Mouse (Mus musculus) Patski (cell line): Measurements from ENCODE around the gene Dexi. TPM values are rescaled to one million over a fixed set of nuclear protein-coding genes. Genes with fewer than 3 reads are reported as not detected.

Experiments
- ATAC-seq: fragments of 100-300 bp; one replicate; pipeline ENCODE4 v1.8.0; 2021
- CTCF ChIA-PET: fragments of 350-600 bp; sonication (Branson Sonifier 250); formaldehyde crosslinking; loops from one replicate; lab custom pipeline; 2022; ENCODE audit warnings: inconsistent platforms; lab: Charles Lee
- POLR2A ChIA-PET: fragments of 350-600 bp; sonication (Branson Sonifier 250); formaldehyde crosslinking; loops from one replicate; lab custom pipeline; 2022; ENCODE audit warnings: antibody characterized with exemption, inconsistent platforms; lab: Charles Lee
- DNase-seq: peaks from one replicate; pipeline ENCODE4 v3.0.0-alpha.2; 2011; ENCODE audit warnings: low read depth, low spot score
- H3K27me3 ChIP-seq: fragments of 371-371 bp; one replicate; pipeline ENCODE4 v1.5.1; 2021
- CTCF ChIP-seq: fragments of 100-300 bp; IDR thresholded peaks from one replicate; pipeline ENCODE4 v1.5.1; 2021
- in situ Hi-C: fragments of 300-500 bp; cut with MboI; formaldehyde crosslinking; loops from 3 replicates; pipeline ENCODE4 v1.11.1; 2018; ENCODE audit warnings: low pct_unique_long_range_greater_than_20kb, mixed read lengths
- polyA plus RNA-seq: library from polyadenylated mRNA; unstranded; gene quantifications from one replicate; pipeline ENCODE4 v1.2.3, GENCODE M21; 2021

Dexi gene
- polyA plus RNA-seq, 1 experiment from 2014 or later, result 23.5 TPM

- ChIA-PET CTCF (interaction anchor here (1.5 kb wide), 1 partner anchor 17 kb away, joined by 3 read pairs; no protein-coding TSS in a partner anchor), POLR2A (no interaction called here)
- in situ Hi-C loops, result no loop called here
- TF ChIP-seq CTCF, result no peak
- DNase-seq (no peak), ATAC-seq (no peak)
- peaks cover 3% of the 10 kb centered on the region for H3K27me3 ChIP-seq
These were observed 53.4 kb downstream of the Dexi start for GRCm38 (mm10) chr16:10489483-10489882.

GRCm38 (mm10) chr16:10488769-10489481 lies 53.9 kb downstream of the Dexi start:
- POLR2A ChIA-PET, result no interaction called here
- no peak for ATAC-seq
- peaks cover 3% of the 10 kb centered on the region for H3K27me3 ChIP-seq
- TF ChIP-seq CTCF, result no peak
- CTCF ChIA-PET, result interaction anchor here (1.5 kb wide), 1 partner anchor 16 kb away, joined by 3 read pairs; no protein-coding TSS in a partner anchor
- no peak for DNase-seq
- in situ Hi-C loops, result no loop called here

GRCm38 (mm10) chr16:10487895-10488493 lies 54.9 kb downstream of the Dexi start:
- CTCF ChIA-PET, result interaction anchor here (1.5 kb wide), 1 partner anchor 15 kb away, joined by 3 read pairs; no protein-coding TSS in a partner anchor
- H3K27me3 ChIP-seq, result peaks cover 3% of the 10 kb centered on the region
- ATAC-seq, result no peak
- no peak for DNase-seq
- no peak for TF ChIP-seq CTCF
- POLR2A ChIA-PET, result no interaction called here
- in situ Hi-C loops, result no loop called here

GRCm38 (mm10) chr16:10486993-10487392 lies 55.9 kb downstream of the Dexi start:
- no peak for TF ChIP-seq CTCF
- DNase-seq, result no peak
- ChIA-PET POLR2A (no interaction called here), CTCF (no interaction called here)
- H3K27me3 ChIP-seq, result peaks cover 3% of the 10 kb centered on the region
- no peak for ATAC-seq
- in situ Hi-C loops, result no loop called here

- CTCF ChIA-PET, result no interaction called here
- POLR2A ChIA-PET, result no interaction called here
- TF ChIP-seq CTCF, result no peak
- no peak for ATAC-seq
- no peak for DNase-seq
- in situ Hi-C loops, result no loop called here
- H3K27me3 ChIP-seq, result peaks cover 9% of the 10 kb centered on the region
These were observed 60.5 kb downstream of the Dexi start for GRCm38 (mm10) chr16:10482343-10482742.

- POLR2A ChIA-PET, result interaction anchor here (0.6 kb wide), 1 partner anchor 183 kb away, joined by 4 read pairs; no protein-coding TSS in a partner anchor
- in situ Hi-C loops, result no loop called here
- TF ChIP-seq CTCF, result no peak
- CTCF ChIA-PET, result no interaction called here
- H3K27me3 ChIP-seq, result peaks cover 8% of the 10 kb centered on the region
- ATAC-seq, result no peak
- no peak for DNase-seq
These were observed 63.0 kb downstream of the Dexi start, which contains the start of gene Ciita for GRCm38 (mm10) chr16:10479857-10480256. Ciita (plus strand) TSS chr16:10480059.

- H3K27me3 ChIP-seq, result peaks cover 6% of the 10 kb centered on the region
- POLR2A ChIA-PET, result no interaction called here
- CTCF ChIA-PET, result no interaction called here
- in situ Hi-C loops, result no loop called here
- TF ChIP-seq CTCF, result no peak
- no peak for ATAC-seq
- DNase-seq, result no peak
These were observed 66.9 kb downstream of the Dexi start for GRCm38 (mm10) chr16:10475919-10476318.

GRCm38 (mm10) chr16:10474956-10475355 lies 67.9 kb downstream of the Dexi start:
- peaks cover 1% of the 10 kb centered on the region for H3K27me3 ChIP-seq
- ATAC-seq (no peak), DNase-seq (no peak)
- POLR2A ChIA-PET, result no interaction called here
- in situ Hi-C loops, result no loop called here
- CTCF ChIA-PET, result interaction anchor here (1.1 to 2.1 kb wide), 2 partner anchors 12 to 36 kb away, joined by 3 to 6 read pairs; no protein-coding TSS in a partner anchor
- TF ChIP-seq CTCF, result no peak

GRCm38 (mm10) chr16:10471950-10472349 lies 70.9 kb downstream of the Dexi start:
- POLR2A ChIA-PET, result interaction anchor here (1.4 kb wide), 1 partner anchor 9 kb away, joined by 5 read pairs; no protein-coding TSS in a partner anchor
- H3K27me3 ChIP-seq, result no peaks in the 10 kb centered on the region
- DNase-seq (no peak), ATAC-seq (no peak)
- TF ChIP-seq CTCF, result no peak
- in situ Hi-C loops, result no loop called here
- CTCF ChIA-PET, result interaction anchor here (1.2 to 1.4 kb wide), 3 partner anchors 9 to 17 kb away, joined by 3 read pairs; no protein-coding TSS in a partner anchor

GRCm38 (mm10) chr16:10468201-10468600 lies 74.7 kb downstream of the Dexi start:
- ATAC-seq (no peak), DNase-seq (no peak)
- in situ Hi-C loops, result no loop called here
- ChIA-PET CTCF (no interaction called here), POLR2A (no interaction called here)
- no peaks in the 10 kb centered on the region for H3K27me3 ChIP-seq
- TF ChIP-seq CTCF, result no peak
